Mouse (Mus musculus) hindbrain, postnatal 0 days (tissue): ENCODE results near the gene Rps15. TPM values are rescaled to one million over a fixed set of nuclear protein-coding genes. Genes with fewer than 3 reads are reported as not detected.

Experiments
- ATAC-seq: fragments of 200-750 bp; cut with Nextera tagmentation; 2 replicates; pipeline ENCODE4 v1.8.0; 2017; ENCODE audit warnings: mild to moderate bottlenecking, moderate TSS enrichment, moderate library complexity
- DNase-seq: peaks from one replicate; pipeline ENCODE4 v3.0.0-alpha.2; 2015; ENCODE audit warnings: low spot score
- H3K27ac ChIP-seq: fragments of 300-500 bp; sonication (generic); 2 replicates; pipeline ENCODE4 v1.5.1; 2014; ENCODE audit warnings: mild to moderate bottlenecking
- H3K27me3 ChIP-seq: fragments of 300-500 bp; sonication (generic); 2 replicates; pipeline ENCODE4 v1.6.1; 2014; ENCODE audit warnings: low read length, mixed read lengths; ENCODE audit not compliant: insufficient read depth
- H3K36me3 ChIP-seq: fragments of 300-500 bp; sonication (generic); 2 replicates; pipeline ENCODE4 v1.6.1; 2014; ENCODE audit warnings: low read length, mixed read lengths; ENCODE audit not compliant: insufficient read depth
- H3K4me1 ChIP-seq: fragments of 300-500 bp; sonication (generic); 2 replicates; pipeline ENCODE4 v1.6.1; 2014; ENCODE audit warnings: antibody characterized with exemption, low read length, mixed read lengths; ENCODE audit not compliant: insufficient read depth
- H3K4me2 ChIP-seq: fragments of 300-500 bp; sonication (generic); 2 replicates; pipeline ENCODE4 v1.6.1; 2014; ENCODE audit warnings: low read depth, mild to moderate bottlenecking, low read length, moderate library complexity, mixed read lengths
- H3K4me3 ChIP-seq: fragments of 300-500 bp; sonication (generic); 2 replicates; pipeline ENCODE4 v1.5.1; 2014; ENCODE audit warnings: low read length
- H3K9ac ChIP-seq: fragments of 300-500 bp; sonication (generic); replicated peaks from 2 replicates; pipeline ENCODE4 v1.6.1; 2014; ENCODE audit warnings: mild to moderate bottlenecking, low read length, moderate library complexity, mixed read lengths
- H3K9me3 ChIP-seq: fragments of 300-500 bp; sonication (generic); 2 replicates; pipeline ENCODE4 v1.6.1; 2016; ENCODE audit warnings: low read length, mixed read lengths
- CTCF ChIP-seq: IDR thresholded peaks from 2 replicates; pipeline ENCODE4 v1.5.1; 2016; ENCODE audit warnings: antibody characterized with exemption, control low read depth, low read depth
- whole genome bisulfite sequencing: fragments of 180-500 bp; shearing (Covaris S2); extraction: QIAGEN DNeasy Blood & Tissue Kit; methylation state at CpG from one replicate; pipeline ENCODE4 v1.1.7; 2014; 5-methylcytosine and 5-hydroxymethylcytosine counted together
- polyA plus RNA-seq: library from polyadenylated mRNA; unstranded; fragments of >200 nt; fragmentation: Nextera tagmentation; extraction: Ambion mirVana; gene quantifications from 2 replicates; pipeline ENCODE4 v1.2.1, GENCODE M21; 2015
- total RNA-seq: library from RNA; depleted of rRNA; stranded (reverse); fragments of >200 nt; gene quantifications from 2 replicates; pipeline ENCODE4 v1.2.3, GENCODE M21; 2014

The Rps15 gene
- total and polyA plus RNA-seq, 2 experiments from 2014 or later, result 676 to 1,031 TPM

DNA sequence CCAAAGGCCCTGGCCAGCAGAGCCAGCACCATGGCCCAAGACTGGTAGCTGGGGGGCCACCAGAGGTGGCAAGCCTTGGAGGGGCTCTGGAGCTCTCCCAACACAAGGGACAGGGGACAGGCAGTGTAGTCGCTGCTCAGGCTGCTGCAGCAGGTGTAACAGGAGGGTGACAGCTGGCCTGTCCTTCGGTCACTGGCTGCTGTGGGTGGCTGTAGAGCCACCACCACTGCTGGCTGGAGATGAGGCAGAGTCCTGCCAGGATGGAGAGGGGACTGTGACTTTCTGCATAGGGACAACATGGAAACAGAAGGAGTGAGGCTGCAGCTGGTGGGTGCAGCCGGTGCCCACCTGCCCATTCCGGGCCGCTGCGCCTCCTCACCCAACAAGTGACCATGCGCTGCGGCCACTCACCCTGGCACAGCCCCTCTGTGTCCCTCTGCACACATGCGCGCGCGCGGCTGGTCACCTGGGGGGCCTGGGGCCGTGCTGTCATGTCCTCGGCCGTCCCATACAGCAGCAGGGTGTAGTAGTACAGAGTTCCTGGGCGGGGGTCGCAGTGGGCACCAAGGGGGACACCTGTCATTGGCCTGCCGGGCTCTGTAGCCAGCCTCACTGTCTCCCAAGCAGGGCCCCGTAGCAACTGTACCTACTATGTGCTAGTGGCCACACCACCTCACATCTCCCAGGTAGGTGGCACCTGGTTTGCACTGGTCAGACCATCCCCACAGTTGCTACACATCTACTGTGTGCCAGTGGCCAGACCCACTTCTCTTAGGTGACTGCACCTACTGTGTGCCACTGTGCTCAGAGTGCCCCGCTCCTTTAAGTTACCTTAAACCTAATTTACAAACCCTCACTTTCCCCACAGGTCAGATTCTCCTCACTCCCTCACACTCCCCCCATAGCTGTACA, 29.7 kb downstream of the Rps15 start:
- DNase-seq, result no peak

DNA sequence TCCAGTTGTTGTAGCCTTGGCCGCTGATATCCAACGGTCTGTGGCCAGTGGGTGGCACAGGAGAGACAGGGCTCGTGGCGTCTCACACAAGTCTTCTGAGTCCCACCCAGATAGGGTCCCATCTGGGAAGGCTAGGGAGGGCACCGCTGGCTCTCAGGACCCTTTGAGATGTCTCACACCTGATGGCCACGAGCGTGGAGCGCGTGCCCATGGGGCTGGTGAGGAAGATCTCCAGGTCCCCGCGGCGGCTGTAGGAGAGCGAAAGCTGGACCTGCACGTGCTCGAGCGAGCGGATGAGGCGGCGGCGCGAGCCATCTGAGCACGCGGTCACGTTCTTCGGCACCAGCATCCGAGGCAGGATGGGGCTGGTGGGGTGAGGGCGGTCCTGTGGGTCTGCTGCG, 30.6 kb downstream of the Rps15 start:
- peak overlapping the region; percentile 84 for H3K4me2 ChIP-seq
- peak overlapping the region; percentile 48; the same call in 1 of the 2 replicates for H3K27ac ChIP-seq
- H3K4me1 ChIP-seq, result peaks cover 14% of the 10 kb centered on the region; the same call in 1 of the 2 replicates
- ATAC-seq, result peak; percentile 11; the same call in 1 of the 2 replicates
- H3K9me3 ChIP-seq, result no peaks in the 10 kb centered on the region
- TF ChIP-seq CTCF, result peak; percentile 39
- H3K4me3 ChIP-seq, result peak overlapping the region; percentile 45
- 3% methylated on average over 28 of the region's 28 CpGs for WGBS
- H3K9ac ChIP-seq, result peak overlapping the region; percentile 53
- no peak for DNase-seq
- no peaks in the 10 kb centered on the region for H3K36me3 ChIP-seq
- H3K27me3 ChIP-seq, result no peaks in the 10 kb centered on the region

More for the DNA sequence above, 29.7 kb downstream of the Rps15 start:
- H3K9me3 ChIP-seq, result no peaks in the 10 kb centered on the region
- no peaks in the 10 kb centered on the region for H3K36me3 ChIP-seq
- H3K4me1 ChIP-seq, result peaks cover 14% of the 10 kb centered on the region; the same call in 1 of the 2 replicates
- 91% methylated on average over 21 of the region's 21 CpGs for WGBS
- H3K27me3 ChIP-seq, result no peaks in the 10 kb centered on the region
- H3K27ac ChIP-seq, result no peak overlapping the region; the same call in 1 of the 2 replicates
- H3K4me2 ChIP-seq, result no peak overlapping the region
- no peak overlapping the region for H3K4me3 ChIP-seq
- TF ChIP-seq CTCF, result no peak
- no peak for ATAC-seq
- H3K9ac ChIP-seq, result no peak overlapping the region

DNA sequence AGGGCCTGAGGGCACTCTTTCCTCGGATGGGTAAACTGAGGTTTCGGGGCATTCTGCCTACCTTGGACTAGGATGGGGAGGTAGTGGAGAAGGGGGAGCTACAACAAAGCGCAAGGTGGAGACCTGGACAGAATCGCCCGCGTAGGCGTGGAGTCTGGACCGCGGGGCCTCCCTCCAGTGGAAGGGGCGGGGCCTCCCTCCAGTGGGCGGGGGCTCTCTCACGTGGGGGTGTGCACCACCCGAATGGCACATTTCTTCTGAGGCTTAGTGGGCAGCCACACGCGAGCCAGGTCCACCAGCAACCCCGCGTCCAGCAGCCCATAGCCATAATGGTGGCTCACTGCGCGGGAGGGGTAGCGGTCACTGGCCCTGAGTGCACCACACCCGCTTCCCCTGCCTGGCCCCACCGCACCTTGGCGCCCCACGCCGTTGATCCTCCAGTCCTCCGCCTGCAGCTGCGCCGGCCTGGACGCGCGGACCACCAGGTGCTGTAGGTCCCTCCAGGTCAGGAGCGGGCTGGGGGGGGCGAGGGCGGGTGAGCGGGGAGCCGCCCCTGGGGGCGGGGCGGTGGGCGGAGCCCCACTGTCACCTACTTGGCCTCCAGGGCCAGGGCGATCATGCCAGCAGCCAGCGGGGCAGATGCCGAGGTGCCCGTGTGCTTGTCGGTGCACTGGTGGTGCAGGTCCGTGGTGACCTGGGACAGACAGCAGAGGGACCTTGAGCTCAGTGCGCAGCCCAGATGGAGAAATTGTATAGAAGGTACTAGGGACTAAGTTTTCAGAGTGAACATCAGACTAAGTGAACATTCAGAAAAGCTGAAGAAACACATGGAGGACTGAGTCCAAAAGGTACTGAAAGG, 31.2 kb downstream of the Rps15 start:
- Histone ChIP-seq H3K9ac (peak overlapping the region; percentile 53), H3K27ac (peak overlapping the region; percentile 48; the same call in 1 of the 2 replicates), H3K4me1 (peaks cover 14% of the 10 kb centered on the region; the same call in 1 of the 2 replicates), H3K4me2 (peak overlapping the region; percentile 84), H3K36me3 (no peaks in the 10 kb centered on the region), H3K9me3 (no peaks in the 10 kb centered on the region), H3K27me3 (no peaks in the 10 kb centered on the region), H3K4me3 (peak overlapping the region; percentile 45)
- ATAC-seq (peak; percentile 30; the same call in 1 of the 2 replicates), DNase-seq (peak; percentile 35)
- WGBS, result 2% methylated on average over 38 of the region's 46 CpGs
- TF ChIP-seq CTCF, result no peak

DNA sequence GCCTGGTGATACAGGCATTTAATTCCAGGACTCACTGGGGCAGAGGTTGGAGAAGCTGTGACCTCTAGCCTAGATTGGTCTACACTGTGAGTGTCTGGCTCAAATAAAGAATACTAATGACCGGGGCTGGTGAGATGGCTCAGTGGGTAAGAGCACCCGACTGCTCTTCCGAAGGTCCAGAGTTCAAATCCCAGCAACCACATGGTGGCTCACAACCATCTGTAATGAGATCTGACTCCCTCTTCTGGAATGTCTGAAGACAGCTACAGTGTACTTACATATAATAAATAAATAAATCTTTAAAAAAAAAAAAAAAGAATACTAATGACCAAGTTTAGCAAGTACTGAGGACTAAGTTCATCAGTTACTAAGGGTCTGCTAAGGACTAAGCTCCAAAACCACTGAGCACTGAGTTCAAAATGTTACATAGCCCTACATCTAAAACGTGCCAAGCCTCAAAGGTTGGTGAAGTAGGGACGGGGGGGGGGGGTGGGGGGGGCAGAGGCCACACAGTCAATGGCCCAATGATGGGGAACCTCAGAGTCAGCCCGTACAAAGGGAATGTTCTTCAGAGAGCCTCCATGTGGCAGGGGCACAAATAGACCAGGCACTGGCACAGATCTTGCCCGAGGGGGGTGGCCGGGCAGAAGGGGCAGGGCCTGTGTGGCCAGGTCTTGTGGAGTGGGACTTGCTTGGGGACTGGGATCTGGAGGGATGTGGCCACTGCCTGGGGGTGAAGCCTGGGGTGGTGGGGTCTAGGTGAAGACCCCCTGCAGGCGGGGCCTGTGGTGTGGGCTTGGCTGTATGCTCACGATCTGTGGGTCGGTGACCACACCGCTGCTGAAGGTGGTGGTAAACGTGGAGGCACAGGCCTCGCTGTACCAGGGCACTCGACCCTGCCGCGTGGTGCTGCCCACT, 32.1 kb downstream of the Rps15 start:
- 75% methylated on average over 17 of the region's 17 CpGs for WGBS
- Histone ChIP-seq H3K4me1 (peaks cover 14% of the 10 kb centered on the region; the same call in 1 of the 2 replicates), H3K4me3 (peak overlapping the region; percentile 45), H3K9me3 (no peaks in the 10 kb centered on the region), H3K27me3 (no peaks in the 10 kb centered on the region), H3K36me3 (no peaks in the 10 kb centered on the region), H3K27ac (no peak overlapping the region), H3K4me2 (peak overlapping the region; percentile 84), H3K9ac (no peak overlapping the region)
- no peak for DNase-seq
- no peak for ATAC-seq
- TF ChIP-seq CTCF, result no peak

DNA sequence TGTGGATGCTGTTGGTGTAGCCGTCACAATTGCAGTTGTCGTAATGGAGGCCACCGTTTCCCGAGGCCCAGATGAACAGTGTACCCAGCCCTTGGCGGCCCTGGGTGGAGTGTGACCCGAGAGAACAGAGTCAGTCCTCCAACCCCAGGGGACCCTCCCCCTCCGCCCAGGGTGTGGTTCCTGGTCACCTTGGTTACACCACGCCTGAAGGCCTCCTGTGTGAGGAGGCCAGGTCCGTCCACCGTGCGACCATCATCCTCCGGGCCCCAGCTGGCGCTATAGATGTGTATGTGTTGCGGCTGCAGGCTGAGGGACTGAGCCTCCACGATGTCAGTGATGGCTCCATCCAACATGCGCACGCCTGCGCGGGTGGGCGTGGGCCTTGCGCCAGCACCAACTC, 32.8 kb downstream of the Rps15 start:
- no peak overlapping the region for H3K4me2 ChIP-seq
- H3K4me1 ChIP-seq, result peaks cover 14% of the 10 kb centered on the region; the same call in 1 of the 2 replicates
- ATAC-seq (no peak), DNase-seq (no peak)
- no peak overlapping the region for H3K9ac ChIP-seq
- H3K4me3 ChIP-seq, result no peak overlapping the region
- no peaks in the 10 kb centered on the region for H3K27me3 ChIP-seq
- H3K36me3 ChIP-seq, result no peaks in the 10 kb centered on the region
- no peak for TF ChIP-seq CTCF
- no peaks in the 10 kb centered on the region for H3K9me3 ChIP-seq
- WGBS, result 88% methylated on average over 21 of the region's 21 CpGs
- no peak overlapping the region for H3K27ac ChIP-seq
